Mouse (Mus musculus) lung, postnatal 36 days (tissue): ENCODE measurements around the gene Gm10600.
"Not testable (repeated sequence)": the region's sequence is repeated elsewhere in the genome, so short reads cannot be mapped to it uniquely, and the experiment has no call there.

Experiments used
- DNase-seq: peaks from one replicate; pipeline ENCODE4 v3.0.0; 2022; ENCODE audit warnings: mixed read lengths

The Gm10600 gene

DNA sequence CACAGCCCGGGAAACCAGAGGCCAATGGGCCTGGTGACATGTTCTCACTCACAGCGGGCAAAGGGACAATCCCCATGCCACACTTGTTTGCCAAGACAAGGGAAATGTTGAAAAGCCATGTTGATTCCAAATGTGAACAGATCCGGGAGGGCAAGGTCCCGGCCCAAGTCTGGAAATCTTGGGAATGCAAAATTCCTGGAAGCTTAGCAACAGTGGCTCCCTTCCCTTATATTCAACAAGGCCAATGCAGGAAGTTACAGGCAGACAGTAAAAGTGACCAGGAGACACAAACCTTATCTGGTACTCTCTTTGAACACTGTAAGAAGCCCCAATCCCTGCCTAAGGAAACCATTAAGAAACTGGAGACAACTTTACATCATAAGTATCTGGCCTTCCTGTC is at the start of gene Gm10600:
Gene Gm10600 (plus strand): TSS at position 301 of the 400 bp plus-strand sequence.
- DNase-seq, result not testable (repeated sequence)

DNA sequence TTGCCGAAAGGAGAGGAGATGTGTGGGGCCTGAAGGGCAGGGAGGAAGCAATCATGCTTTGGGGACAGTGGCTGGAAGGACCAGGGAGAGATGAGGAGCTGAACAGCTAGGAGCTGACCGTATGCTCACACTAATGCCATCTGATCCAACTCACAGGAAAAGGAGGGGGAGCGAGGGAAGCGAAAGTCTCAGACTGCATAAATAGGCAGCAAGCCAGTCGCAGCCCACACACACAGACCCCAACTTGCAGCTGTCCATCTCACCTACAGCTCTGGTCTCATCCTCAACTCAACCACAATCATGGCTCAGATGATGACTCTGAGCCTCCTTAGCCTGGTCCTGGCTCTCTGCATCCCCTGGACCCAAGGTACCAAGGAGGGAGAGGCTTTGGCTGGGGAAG is 15.0 kb downstream of the Gm10600 start, which contains the start of gene Ccl21b:
Gene Ccl21b (plus strand): TSS at position 301 of the 400 bp plus-strand sequence.
- DNase-seq, result not testable (repeated sequence)
